Mouse (Mus musculus) spleen, postnatal 4 days (tissue): ENCODE results near the gene Tapt1.
"Not testable (repeated sequence)": the region's sequence is repeated elsewhere in the genome, so short reads cannot be mapped to it uniquely, and the experiment has no call there.

ENCODE experiments used
- DNase-seq, 2 experiments: peaks; one replicate each; pipeline ENCODE4 v3.0.0; 2022; ENCODE audit warnings: low spot score in 2 of 2

The Tapt1 gene

GRCm38 (mm10) chr5:44127487-44127886, 98.9 kb downstream of the Tapt1 start:
- DNase-seq, result no peak

DNA sequence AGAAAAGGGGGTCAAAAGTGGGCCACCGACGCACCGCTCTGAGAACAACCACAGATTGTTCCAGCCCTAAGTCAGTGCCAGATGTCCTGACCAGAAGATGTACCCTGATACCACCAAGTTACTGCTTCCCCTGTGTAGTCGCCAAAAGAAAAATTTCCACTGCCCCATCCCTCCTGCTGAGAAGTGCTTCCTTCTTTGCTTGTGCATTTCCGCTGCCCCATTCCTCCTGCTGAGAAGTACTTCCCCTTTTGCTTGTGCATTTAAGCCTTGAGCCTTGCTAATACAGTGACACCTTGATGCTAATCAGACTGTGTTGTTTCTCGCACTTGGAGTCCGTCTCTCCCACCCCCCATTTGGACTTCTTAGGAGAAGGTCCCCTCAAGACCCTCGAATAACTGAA, 99.9 kb downstream of the Tapt1 start:
- DNase-seq, result not testable (repeated sequence)
